Mouse (Mus musculus) stomach, postnatal 0 days (tissue): ENCODE measurements at regions not wholly inside any gene's neighbourhood (a gene's known extent, or its start where the extent isn't known, plus 50 kb on each side); places are given as distances from the start of the nearest gene placed in this dataset.

Experiments
- CTCF ChIP-seq: IDR thresholded peaks from 2 replicates; pipeline ENCODE4 v1.5.1; 2016; ENCODE audit warnings: antibody characterized with exemption, low read depth, mild to moderate bottlenecking, moderate library complexity
- EP300 ChIP-seq: optimal IDR thresholded peaks from 2 replicates; pipeline ENCODE3; 2016; ENCODE audit warnings: antibody characterized with exemption

GRCm38 (mm10) chr8:90009431-90009830, 338.7 kb downstream of the Tox3 start:
- TF ChIP-seq EP300: no peak
- no peak for TF ChIP-seq CTCF
